ENCODE assay signal across 22 mouse cellular contexts in the genomic region with DNA sequence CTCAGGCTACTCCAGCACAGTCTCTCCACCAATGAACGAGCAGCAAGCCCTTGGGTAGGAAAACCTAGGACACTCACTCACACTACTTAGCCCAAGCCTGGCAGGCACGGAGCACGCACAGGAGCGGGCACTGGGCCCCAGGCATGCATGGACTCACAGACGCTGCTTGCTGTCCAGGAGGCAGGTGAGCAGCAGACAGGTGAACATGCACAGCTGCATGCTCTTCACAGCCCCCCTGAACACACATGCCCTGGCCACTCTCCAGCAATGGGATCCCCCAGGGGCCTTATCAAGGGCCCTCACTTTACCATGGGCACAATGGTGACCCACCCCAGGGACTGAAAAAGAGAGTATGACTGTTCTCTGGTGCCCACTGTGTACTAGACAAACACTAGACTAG. TPM values are rescaled to one million over a fixed set of nuclear protein-coding genes. Genes with fewer than 3 reads are reported as not detected.
DNase-seq lines count a peak whose midpoint lies in the region; ATAC-seq and TF ChIP-seq lines count a peak whose summit lies in the region.
"Had no signal": no experiment of that assay in that cellular context is flagged by ENCODE, and none has a peak within 500 bp of the region (broad histone marks: within the 10 kb centered on the region; RNA-seq: fewer than 3 reads in every experiment).

No protein-coding gene starts in this region.

- 87% methylated on average over 5 of the region's 5 CpGs for WGBS in hindbrain, embryonic 10.5 days
- 81% methylated on average over 5 of the region's 5 CpGs for WGBS in hindbrain, postnatal 0 days

- no peak overlapping the region for H3K4me3 ChIP-seq in gastrocnemius, adult 2 months
- H3K4me3 ChIP-seq in hindbrain, embryonic 10.5 days, result no peak overlapping the region
- H3K4me3 ChIP-seq in hindbrain, postnatal 0 days (ENCODE audit: low read length), result no peak overlapping the region
- H3K4me3 ChIP-seq: embryonic facial prominence, embryonic 13.5 days; embryonic facial prominence, embryonic 15.5 days; erythroblast, embryonic 14.5 days; forebrain, embryonic 13.5 days had no signal

- no peak for ATAC-seq in hindbrain, postnatal 0 days
- ATAC-seq: forebrain, embryonic 13.5 days; forebrain, embryonic 16.5 days had no signal

- H3K4me1 ChIP-seq in hindbrain, embryonic 10.5 days (replicated peaks), result peaks cover 46% of the 10 kb centered on the region
- no peaks in the 10 kb centered on the region for H3K4me1 ChIP-seq in hindbrain, postnatal 0 days (ENCODE audit: insufficient read depth, low read length)
- H3K4me1 ChIP-seq: embryonic facial prominence, embryonic 13.5 days; embryonic facial prominence, embryonic 15.5 days had no signal

- intact Hi-C loops in gastrocnemius, adult 2 months (cut with DNase I), result loop anchor here (5.0 kb wide), 1 partner anchor 57 kb away; no protein-coding TSS in a partner anchor

- H3K27me3 ChIP-seq in hindbrain, embryonic 10.5 days (ENCODE audit: insufficient read depth, poor library complexity, severe bottlenecking), result peaks cover 21% of the 10 kb centered on the region
- no peaks in the 10 kb centered on the region for H3K27me3 ChIP-seq in hindbrain, postnatal 0 days (ENCODE audit: insufficient read depth, low read length)
- H3K27me3 ChIP-seq: embryonic facial prominence, embryonic 13.5 days; embryonic facial prominence, embryonic 15.5 days; forebrain, embryonic 13.5 days had no signal

- no peak for DNase-seq in gastrocnemius, adult 2 months
- DNase-seq in gastrocnemius, postnatal 10 days, result no peak
- DNase-seq in hindbrain, embryonic 10.5 days (ENCODE audit: low spot score), result no peak
- DNase-seq in hindbrain, postnatal 0 days (ENCODE audit: low spot score), result no peak
- DNase-seq: adrenal gland, adult 2 months; adrenal gland, postnatal 10 days; adrenal gland, postnatal 25 days; cerebellum, adult 11 months; cerebellum, adult 18-20 months; cerebellum, adult 8-10 months; cerebellum, adult 9-11 months; cerebellum, postnatal 14 days; cerebellum, postnatal 36 days; embryo, embryonic 11 days had no signal

- H3K4me2 ChIP-seq in hindbrain, postnatal 0 days (ENCODE audit: low read depth, low read length), result no peak overlapping the region
- H3K4me2 ChIP-seq: embryonic facial prominence, embryonic 13.5 days; embryonic facial prominence, embryonic 15.5 days; forebrain, embryonic 13.5 days had no signal

- no peak for TF ChIP-seq CTCF in gastrocnemius, adult 2 months (IDR thresholded peaks at IDR 0.05)
- TF ChIP-seq CTCF in hindbrain, postnatal 0 days (IDR thresholded peaks at IDR 0.05; ENCODE audit: low read depth), result no peak

- H3K27ac ChIP-seq in gastrocnemius, adult 2 months, result peak overlapping the region; percentile 58; the same call in 1 of the 2 replicates
- H3K27ac ChIP-seq in hindbrain, embryonic 10.5 days, result peak overlapping the region; percentile 83
- H3K27ac ChIP-seq in hindbrain, postnatal 0 days, result no peak overlapping the region
- H3K27ac ChIP-seq: embryonic facial prominence, embryonic 13.5 days; embryonic facial prominence, embryonic 15.5 days; forebrain, embryonic 13.5 days had no signal

- H3K9me3 ChIP-seq in hindbrain, embryonic 10.5 days, result no peaks in the 10 kb centered on the region
- H3K9me3 ChIP-seq in hindbrain, postnatal 0 days (ENCODE audit: low read length), result no peaks in the 10 kb centered on the region
- H3K9me3 ChIP-seq: embryonic facial prominence, embryonic 13.5 days; embryonic facial prominence, embryonic 15.5 days; forebrain, embryonic 13.5 days had no signal

- H3K36me3 ChIP-seq in hindbrain, embryonic 10.5 days, result peaks cover 11% of the 10 kb centered on the region
- no peaks in the 10 kb centered on the region for H3K36me3 ChIP-seq in hindbrain, postnatal 0 days (ENCODE audit: insufficient read depth, low read length)
- H3K36me3 ChIP-seq: embryonic facial prominence, embryonic 13.5 days; embryonic facial prominence, embryonic 15.5 days had no signal

- no peak overlapping the region for H3K9ac ChIP-seq in hindbrain, postnatal 0 days (replicated peaks; ENCODE audit: low read length)
- H3K9ac ChIP-seq: embryonic facial prominence, embryonic 13.5 days; embryonic facial prominence, embryonic 15.5 days; forebrain, embryonic 13.5 days had no signal

RNA-seq across cellular contexts. Expression of gene Mfng, which starts 6.4 kb away (rescaled TPM):
- total RNA-seq in gastrocnemius, adult 2 months (2021), result 1 to 10 TPM; 2.6 to 3.1 TPM
- 1 to 10 TPM; 7.9 to 9.5 TPM for total RNA-seq in gastrocnemius, postnatal 10 days (2021)
- polyA plus RNA-seq in hindbrain, embryonic 10.5 days (2016; fragmentation: Nextera tagmentation; extraction: Ambion mirVana), result 71.6 and 79.0 TPM in 2 replicates
- 12.7 and 15.2 TPM in 2 replicates for total RNA-seq in hindbrain, postnatal 0 days (2014; rRNA removed)
- polyA plus RNA-seq in hindbrain, postnatal 0 days (2015; fragmentation: Nextera tagmentation; extraction: Ambion mirVana), result 16.6 and 17.9 TPM in 2 replicates
- polyA plus RNA-seq: C2C12 had no signal

RNA-seq across cellular contexts. Expression of gene Card10, which starts 23.2 kb away (rescaled TPM):
- 1 to 10 TPM; 6.1 to 6.8 TPM for total RNA-seq in gastrocnemius, adult 2 months (2021)
- 10 to 100 TPM in 1 of 2 experiments, 1 to 10 TPM in 1; 9.3 to 11.3 TPM for total RNA-seq in gastrocnemius, postnatal 10 days (2021)
- polyA plus RNA-seq in hindbrain, embryonic 10.5 days (2016; fragmentation: Nextera tagmentation; extraction: Ambion mirVana), result 4.3 and 4.5 TPM in 2 replicates
- total RNA-seq in hindbrain, postnatal 0 days (2014; rRNA removed), result 0.94 and 1.4 TPM in 2 replicates
- 2.3 and 2.6 TPM in 2 replicates for polyA plus RNA-seq in hindbrain, postnatal 0 days (2015; fragmentation: Nextera tagmentation; extraction: Ambion mirVana)
- total RNA-seq: common myeloid progenitor, adult 5-6 weeks; MEL had no signal
